Mouse (Mus musculus): ENCODE data around the gene Lypd1.

DNA sequence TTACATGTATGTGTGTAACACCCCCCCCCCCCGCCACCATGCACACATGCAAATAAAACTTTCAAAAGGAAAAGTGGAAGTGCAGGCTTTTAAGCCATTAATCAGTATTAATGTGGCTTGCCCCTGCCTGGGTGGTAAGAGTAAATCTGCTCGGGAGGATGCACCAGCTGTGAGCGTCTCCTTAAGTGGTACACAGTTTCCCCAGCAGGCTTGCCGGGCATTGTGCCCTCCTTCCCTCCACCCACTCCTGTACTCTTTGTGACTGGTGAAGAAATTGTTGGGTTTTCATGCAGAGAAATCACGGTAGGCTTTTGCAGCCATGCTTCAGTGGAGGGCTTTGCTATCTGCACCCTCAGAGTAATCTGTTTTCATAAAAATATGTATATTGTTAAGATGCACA is 54.3 kb downstream of the Lypd1 start:
- TF ChIP-seq CTCF (IDR thresholded peaks at IDR 0.05; ENCODE audit: low read depth, low read length) (no peak), POLR2A (IDR thresholded peaks at IDR 0.05; ENCODE audit: borderline replicate concordance, low read depth, low read length) (no peak)
